Mouse (Mus musculus) testis, postnatal 14 days (tissue): ENCODE measurements around the gene Pdcd1.
A peak's percentile ranks its signal among the peaks of the same experiment; 100 is the strongest.
"Not testable (repeated sequence)": the region's sequence is repeated elsewhere in the genome, so short reads cannot be mapped to it uniquely, and the experiment has no call there.

Experiments used
- DNase-seq: peaks from one replicate; pipeline ENCODE4 v3.0.0; 2021; ENCODE audit warnings: low spot score

Gene Pdcd1

DNA sequence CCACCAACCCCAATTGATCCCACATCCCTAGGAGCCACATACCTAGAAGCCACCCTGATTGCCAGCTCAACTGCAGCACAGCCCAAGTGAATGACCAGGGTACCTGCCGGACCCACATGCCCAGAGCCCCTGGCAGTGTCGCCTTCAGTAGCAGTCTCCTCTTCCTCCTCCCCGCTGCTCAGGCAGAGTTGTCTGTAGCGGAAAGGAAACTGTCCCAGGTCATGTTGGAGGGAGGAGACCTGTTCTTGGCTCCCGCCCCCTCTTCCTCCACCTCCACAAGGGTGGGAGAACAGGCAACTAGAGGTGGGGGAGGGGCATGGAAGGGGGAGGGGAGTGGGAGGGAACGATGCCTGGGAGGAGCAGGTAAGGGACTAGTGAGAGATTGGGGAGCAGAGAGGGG is at the start of gene Pdcd1:
Gene Pdcd1 (minus strand): TSS at position 181 of the 400 bp plus-strand sequence.
- DNase-seq: no peak

DNA sequence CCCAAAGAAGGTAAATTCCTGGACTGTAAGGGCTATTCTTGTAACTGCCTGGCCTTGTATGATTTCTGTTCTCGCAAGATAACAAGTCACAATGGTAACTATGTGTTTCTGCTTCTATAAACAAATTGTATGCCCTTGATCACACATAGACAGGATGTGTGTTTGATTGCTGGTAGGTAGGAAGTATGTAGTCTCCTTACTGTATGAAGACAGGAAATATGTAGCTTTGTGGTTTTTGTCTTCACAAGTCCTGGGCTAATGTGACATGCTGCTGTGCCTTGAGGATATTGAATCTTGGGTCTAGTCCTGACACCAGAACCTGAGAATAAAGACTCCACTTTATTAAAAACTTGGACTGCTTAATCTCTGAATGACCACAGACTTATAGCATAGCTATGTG is 39.4 kb upstream of the Pdcd1 start:
- DNase-seq: no peak

DNA sequence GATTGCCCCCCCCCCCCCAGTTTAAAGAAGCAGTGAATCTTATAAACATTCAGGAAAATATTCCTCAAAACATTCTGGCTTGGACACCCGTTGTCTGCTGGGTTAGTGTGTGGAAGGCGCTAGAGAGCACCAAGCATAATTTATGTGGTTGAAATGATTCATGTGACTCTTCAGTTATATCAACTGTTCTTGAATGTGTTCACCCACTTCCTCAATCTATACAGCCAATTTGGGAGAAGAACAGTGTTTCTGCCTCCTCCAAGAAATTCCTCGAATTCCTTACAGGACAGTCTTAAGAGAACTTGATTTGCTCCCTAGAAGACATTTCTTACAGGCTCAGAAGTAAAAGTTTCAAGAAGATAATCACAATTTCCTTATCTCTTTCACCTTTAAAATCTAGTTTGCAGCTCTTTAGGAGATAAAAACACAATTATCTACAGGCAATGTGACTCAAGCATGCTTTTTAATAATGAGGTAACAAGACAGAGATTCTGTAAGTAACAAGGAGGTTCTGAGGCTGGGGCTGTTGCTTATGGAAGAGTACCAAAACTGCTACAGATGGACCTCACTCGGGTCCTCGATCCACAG is 34.1 kb upstream of the Pdcd1 start:
- no peak for DNase-seq

DNA sequence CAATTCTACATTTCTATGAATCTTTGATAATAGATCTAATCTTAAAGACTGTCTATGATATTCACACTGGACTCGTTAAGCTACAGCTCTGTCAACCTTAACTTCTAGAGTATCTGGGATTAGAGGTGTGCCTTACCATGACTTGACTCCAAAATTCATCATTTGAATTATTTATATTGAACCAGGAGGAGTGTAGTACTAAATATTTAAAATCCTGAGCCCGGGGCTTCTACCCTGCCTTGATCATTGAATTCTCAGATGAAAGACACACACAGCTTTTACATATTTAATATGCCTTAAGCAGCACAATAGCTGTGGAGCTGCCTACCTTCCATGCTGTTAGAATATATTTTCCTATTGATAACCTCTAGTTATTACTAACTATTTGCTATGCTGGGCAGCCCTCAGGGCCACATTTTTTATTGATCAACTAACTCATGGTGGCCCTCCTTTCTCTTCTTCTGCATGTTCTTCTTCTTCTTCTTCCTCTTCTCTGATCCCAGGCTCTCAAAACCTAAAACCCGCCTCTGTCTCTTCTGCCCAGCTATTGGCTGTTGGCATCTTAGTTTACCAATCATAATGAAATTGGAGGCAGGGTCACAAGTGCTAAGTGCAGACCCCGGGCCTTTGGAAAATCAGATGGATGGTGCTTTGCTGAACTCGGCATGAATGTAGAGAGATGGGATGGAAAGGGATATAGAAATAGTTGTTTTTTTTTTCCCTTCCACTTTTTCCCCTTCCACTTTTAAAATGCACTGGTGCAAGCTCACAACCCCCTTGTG is 33.2 kb upstream of the Pdcd1 start:
- DNase-seq: no peak

DNA sequence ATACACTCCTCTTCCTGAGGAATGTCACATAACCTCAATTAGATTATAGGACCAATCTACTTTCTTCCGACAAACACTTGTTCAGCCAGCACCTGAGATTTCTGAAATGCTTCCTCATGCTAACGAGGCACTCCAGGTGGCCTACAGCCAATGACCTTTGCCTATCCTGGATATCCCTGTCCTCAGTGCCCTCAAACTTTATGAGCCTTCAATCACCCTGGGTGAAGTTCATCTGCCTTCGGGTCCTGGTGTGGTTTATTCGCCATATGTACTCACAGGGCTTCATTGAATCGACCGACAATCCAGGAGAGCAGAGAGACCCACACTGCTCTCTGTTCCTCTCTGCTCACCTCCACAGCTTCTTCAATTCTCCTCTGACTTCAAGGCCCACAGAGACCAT is 29.4 kb upstream of the Pdcd1 start:
- no peak for DNase-seq

DNA sequence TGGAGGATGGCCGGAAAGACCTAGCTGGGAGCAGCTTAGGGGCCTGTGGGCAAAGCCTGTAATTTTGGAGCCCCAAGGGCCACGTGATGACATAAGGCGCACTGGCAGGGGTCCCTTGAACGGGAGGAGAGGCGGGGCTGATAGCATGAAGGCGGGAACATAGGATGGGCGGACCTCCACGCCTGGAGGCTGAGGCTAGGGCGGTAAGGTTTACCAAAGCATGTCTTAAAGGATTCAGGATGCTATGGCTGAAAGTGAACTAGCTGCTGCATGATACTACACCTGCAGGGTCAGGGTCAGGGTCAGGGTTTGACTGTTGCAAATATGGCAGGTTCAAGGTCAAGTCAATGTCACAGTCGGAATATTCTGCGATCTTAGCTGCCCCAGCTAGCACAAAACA is 28.8 kb upstream of the Pdcd1 start:
- DNase-seq: no peak

DNA sequence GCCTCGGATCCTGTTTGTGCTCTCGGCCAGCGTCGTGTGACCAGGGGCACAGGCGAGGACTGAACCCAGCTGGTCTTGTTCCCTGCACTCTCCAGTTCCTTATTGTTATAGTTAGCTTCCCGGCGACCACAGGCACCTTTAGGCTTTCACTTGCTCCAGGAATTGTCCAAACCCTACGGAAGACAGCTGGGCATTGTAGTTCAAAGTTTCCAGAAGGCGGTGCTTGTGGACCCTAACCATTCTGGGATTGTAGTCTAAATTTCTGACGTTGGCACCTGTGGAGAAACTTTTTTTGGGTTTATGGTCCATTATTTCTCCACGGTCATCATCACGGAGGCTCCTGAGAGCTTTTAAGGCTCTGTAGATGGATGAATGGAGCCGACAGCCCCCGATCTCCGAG is 28.4 kb upstream of the Pdcd1 start:
- DNase-seq: no peak

DNA sequence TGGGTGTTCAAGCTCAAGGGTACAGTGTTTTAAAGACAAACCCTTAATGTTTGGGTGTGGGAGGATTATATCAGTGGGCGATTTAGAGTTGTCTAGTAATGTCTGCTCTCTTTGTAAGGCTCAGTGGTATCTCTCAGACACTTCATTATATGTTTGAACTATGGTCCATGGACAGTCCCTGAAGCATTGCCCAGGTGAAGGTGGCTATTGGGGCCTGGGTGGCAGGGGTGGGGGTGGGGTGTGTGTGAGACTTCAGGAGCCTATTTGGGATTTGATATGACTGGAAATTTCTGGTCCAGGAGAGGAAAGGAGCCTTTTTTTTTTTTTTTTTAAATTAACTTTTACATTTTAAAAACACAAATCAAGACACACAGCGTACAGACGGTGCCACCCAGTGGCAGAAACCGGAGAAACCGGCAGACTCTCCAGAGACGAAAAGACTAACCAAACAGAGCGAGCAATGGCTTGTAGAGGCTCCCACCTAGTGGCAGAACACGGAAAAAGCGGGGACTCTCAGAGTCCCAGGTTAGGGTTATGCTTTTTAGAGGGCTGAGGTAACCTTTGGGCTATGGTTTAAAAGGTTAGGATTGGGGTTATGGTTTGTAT is 26.6 kb upstream of the Pdcd1 start:
- DNase-seq: peak; percentile 50

DNA sequence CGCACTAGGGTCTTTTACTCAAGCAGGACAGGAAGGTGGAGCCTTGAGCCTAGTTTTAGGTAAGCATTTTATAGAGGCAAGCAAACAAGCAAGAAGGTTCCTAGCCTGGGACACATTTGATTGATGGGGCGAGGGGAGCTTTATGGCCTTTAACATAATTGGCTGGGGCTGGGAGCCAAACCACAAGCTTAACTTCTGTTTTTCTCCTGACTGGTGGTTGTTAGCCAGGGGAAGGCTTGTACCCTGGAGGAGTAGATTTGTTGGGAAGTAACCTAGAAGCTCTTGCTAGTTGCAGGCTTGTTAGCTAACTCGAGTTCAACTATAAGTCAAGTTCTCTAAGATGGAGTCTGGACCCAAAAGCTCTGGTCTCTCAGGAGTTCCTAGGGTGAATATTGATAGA is 26.0 kb upstream of the Pdcd1 start:
- no peak for DNase-seq

DNA sequence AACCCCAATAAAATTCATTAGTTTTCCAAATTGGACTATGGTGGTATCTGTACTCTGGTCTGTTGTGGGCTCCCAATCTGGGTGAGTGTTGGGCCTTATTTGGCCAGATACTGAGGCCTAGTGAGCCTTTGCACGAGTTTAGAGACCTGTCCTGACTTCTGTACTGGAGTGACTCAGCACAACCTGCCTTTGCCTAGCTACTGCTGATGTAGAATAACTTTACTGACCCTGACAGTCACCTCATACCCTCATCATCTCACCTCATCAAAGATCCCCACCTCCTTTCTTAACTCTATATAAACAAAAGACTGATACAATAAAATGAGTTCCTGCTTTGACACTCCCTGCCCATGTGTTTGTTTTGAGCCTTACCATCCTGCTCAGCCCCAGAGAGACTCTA is 24.3 kb upstream of the Pdcd1 start:
- DNase-seq: no peak

DNA sequence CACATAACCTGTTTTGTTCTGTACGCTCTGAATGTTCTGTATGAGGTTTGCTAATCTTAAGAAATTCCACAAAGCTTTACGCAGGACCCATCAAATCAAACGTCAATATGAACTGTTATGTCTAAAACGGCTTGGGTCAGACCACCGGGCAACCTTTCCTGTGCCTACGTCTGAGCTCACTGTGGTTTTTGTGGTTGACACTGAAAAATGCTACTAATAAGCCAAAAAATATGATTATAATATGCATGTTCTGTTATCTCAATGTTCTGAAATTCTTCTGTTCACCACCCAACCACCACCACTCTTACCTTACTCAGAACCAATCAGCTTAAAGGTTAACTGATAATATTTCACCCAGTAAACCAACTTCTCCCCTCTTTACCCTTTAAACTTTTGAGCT is 22.4 kb upstream of the Pdcd1 start:
- no peak for DNase-seq

DNA sequence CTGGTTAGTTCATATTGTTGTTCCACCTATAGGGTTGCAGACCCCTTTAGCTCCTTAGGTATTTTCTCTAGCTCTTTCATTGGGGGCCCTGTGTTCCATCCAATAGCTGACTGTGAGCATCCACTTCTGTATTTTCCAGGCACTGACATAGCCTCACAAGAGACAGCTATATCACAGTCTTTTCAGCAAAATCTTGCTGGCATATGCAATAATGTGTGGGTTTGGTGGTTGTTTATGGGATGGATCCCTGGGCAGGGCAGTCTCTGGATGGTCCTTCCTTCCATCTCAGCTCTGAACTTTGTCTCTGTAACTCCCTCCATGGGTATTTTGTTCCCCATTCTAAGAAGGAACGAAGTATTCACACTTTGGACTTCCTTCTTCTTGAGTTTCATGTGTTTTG is 5.9 kb upstream of the Pdcd1 start:
- DNase-seq: not testable (repeated sequence)

DNA sequence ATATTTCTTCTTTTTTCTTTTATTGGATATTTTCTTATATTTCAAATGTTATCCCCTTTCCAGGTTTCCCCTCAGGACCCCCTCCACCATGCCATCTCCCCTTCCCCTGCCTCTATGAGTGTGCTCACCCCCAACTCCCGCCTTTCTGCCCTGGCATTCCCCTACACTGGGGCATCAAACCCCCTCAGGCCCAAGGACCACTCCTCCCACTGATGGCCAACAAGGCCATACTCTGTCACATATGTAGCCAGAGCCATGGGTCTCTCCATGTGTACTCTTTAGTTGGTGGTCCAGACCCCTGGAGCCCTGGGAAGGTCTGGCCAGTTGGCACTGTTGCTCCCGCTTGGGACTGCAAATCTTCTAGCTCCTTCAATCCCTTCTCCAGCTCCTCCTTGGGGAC is 5.0 kb upstream of the Pdcd1 start:
- DNase-seq: no peak

DNA sequence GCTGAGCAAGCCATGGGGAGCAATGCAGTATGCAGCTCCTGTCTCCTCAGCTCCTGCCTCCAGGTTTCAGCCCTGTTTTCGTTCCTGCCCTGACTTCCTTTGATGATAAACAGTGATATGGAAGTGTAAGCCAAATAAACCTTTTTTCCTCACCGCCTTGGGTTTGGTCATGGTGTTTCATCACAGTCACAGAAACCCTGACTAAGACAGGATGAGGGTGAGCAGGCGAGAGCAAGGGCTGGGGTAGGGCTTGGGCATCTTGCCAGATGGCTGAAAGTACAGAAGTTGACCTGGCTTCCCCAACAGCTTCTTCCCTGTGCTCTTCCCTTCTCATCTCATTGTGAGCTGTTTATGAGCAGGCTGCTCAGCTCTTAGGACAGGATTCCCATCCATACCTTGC is 3.6 kb upstream of the Pdcd1 start:
- no peak for DNase-seq

DNA sequence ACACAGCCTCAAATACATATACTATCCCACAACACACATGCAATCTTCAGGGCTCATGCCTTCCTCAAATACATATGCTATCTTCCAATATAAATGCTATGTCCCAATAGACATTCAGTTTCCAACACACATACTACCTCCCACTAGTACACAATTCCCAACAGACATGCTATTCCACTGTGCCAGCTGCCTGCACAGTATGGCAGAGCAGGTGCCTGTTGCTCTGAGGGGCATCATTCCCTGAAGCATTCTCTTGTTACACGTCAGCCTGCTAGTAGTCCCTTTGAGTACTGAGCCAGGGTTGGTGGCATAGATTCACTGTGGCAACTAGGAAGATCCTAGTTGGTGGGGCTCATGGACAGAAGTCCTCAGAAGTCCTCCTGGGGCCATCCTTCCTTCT is 2.1 kb upstream of the Pdcd1 start:
- no peak for DNase-seq

DNA sequence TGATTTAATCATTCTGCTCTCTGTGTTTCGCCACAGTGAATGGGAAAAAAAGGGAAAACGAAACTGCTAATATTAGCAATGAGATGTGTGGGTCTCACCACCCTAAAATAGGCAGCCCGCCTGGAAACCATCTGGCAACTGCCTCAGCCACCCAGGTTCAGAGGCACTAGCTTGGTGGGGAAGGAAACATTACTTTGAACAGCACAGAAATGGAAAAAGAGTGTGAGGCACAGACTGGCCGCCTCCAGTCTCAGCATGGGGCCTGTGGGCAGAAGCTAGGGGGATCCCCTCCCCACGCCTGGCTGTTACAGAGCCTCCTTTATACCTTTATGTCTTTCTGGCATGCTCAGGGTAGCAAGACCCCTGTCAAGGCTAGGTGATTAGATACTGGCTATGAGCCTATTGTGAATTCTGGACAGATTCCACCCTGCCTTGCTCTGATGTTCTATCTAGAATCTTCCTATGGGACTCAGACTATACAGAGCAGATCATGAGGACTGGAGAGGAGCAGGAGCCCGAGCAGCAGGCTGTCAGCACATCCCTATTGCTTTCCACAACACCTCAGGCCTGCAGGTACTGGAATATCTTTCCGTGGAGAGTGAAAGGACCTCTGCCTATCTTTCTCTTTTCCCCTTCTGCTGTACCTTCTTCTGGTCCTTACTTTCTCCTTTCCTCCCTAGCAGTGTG is 1.3 kb upstream of the Pdcd1 start:
- DNase-seq: no peak

DNA sequence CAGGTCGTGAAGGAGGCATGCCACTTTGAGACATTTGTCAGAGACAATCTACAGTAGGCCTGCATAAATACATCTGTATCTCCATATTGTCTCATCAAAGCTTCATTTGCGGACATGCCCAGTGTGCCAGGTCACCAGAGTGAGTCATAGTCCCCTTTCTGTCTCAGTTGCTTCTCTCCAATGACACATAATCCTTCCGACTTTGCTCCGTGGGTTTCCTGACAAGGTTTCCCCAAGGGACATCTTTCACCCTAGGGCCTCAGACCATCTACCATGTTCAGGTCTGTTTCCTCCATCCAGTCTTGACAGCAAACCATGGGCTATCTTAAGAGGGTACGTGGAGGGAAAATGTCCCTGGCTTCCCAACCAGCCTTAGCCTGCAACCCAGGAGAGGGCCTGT is 1.2 kb downstream of the Pdcd1 start:
- no peak for DNase-seq

DNA sequence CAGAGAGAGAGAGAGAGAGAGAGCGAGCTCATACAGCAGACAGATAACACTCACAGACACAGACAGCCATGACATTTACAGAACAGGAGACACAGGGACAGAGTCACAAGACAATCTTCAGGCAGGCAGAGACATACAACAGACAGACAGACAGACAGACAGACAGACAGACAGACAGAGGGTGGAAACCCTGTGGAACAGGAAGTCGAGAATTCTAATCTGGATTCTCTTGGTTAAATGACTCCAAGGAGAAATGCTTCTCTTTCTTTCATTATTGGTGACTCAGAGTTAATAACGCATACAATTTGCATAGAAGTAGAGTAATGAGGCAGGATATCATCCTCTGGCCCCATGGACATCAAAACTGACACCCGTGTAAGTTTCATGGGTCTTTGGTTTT is 5.8 kb downstream of the Pdcd1 start:
- no peak for DNase-seq

DNA sequence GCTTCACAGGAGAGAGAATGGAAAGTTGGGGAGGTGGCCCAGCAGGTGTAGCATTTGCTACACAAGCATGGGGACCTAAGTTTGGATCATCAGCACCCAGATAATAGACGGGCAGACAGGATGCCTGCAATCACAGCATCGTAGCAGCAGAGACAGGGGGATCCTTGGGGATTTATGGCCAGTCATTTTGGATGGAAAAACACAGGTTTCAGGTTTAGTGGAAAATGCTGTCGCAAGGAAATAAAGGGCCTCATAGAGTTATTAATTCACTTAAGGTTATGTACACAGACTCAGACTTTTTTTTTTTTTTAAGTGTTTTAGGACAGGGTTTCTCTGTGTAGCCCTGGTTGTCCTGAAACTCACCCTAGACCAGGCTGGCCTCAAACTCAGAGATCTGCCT is 6.8 kb downstream of the Pdcd1 start:
- no peak for DNase-seq

DNA sequence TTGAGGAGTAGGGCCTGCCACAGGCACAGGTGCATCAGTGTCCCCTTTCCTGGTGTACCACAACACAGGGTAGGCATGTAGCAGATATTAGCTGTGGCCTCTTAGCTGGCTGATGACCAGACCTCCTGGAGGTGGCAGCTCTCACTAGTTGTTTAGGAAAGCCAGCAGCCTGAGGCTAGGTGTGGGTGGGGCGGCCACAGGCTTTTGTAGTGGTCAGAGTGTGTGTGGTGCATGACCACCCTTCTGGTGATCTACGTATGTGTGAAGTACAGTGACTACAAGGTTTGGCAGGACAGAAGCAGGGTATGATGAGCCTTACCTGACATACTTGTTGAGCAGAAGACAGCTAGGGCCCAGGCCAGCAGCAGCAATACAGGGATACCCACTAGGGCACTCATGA is 12.0 kb downstream of the Pdcd1 start:
- no peak for DNase-seq

DNA sequence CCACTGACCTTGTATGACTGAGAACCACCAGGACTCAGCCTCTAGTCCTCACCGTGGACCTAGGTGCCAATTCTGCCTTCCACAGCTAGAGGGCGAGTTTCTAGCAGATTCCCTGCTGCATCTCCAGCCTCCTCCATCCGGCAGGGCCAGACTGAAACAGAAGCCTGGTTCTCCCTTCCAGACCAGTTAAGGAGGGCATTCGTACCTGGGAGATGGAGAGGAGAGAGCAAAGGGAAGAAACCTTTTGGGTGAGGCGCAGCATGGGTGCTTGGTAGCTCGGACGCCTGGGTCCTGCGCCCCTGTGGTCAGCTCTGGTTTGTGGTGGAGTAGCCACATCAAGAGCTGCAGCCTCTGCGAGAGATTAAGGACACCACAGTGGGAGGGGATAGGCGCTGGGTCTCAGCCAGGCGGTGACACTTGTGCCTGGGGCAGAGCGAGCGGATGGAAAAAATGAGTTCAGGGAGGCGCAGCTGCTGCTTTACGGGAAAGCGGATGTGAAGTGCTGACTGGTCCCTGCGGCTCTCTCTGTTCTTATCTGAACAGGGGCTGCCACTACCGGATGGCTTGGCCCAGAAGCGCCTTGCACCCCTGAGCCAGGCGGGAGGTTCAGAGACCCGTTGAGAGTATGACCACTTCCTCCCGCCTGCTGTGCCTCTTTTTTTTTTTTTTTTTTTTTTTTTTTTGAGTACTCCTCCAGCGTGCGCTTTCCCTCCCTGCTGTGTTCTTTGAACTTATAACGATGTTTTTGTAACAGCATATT is 17.2 kb downstream of the Pdcd1 start:
- DNase-seq: peak; percentile 61

DNA sequence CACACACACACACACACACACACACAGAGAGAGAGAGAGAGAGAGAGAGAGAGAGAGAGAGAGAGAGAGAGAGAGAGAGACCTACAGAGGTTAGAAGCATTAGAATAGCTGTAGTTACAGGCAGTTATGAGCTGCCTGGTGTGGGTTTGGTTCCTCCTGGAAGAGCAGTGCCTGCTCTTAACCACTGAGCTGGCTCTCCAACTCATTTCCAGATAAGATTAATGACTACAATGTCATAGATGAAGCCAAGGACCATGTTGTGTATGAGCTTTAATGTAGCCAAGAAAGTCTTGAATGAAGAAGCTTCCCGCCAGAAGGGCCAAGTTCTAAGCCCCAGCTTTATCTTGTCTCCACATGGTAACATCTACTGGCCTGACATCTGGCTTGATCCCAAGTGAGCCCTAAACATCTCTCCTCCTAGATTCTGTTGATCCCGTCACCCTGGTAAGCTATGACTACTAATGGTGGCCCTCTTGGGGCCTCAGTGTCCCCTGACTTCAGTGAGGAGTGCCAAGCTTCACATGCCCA is 19.2 kb downstream of the Pdcd1 start:
- no peak for DNase-seq
